Mouse (Mus musculus): Measurements from ENCODE around the gene Mea1.
A peak's percentile ranks its signal among the peaks of the same experiment; 100 is the strongest.

GRCm38 (mm10) chr17:46680760-46681373 is 2.3 kb downstream of the Mea1 start, which contains the start of gene Klhdc3:
- no peak for TF ChIP-seq CTCF (IDR thresholded peaks at IDR 0.05; ENCODE audit: low read depth)
- TF ChIP-seq EP300 (IDR thresholded peaks at IDR 0.05; ENCODE audit: low read depth) = peak; percentile 55; the same call in 1 of the 2 replicates

All from heart, postnatal 0 days (tissue).